Mouse (Mus musculus): ENCODE measurements around the gene Trpv4. TPM values are rescaled to one million over a fixed set of nuclear protein-coding genes. Genes with fewer than 3 reads are reported as not detected.

Trpv4 gene
- polyA plus RNA-seq, 1 experiment from 2014 or later: 1.1 TPM

Other genes with a start within 250 kb of the Trpv4 start
- 27.1 and 27.3 TPM in 2 replicates for gene Mmab, start 214.4 kb downstream of the Trpv4 start, polyA plus RNA-seq (2016; fragmentation: Nextera tagmentation; extraction: Ambion mirVana)
- gene Mvk, start 214.2 kb downstream of the Trpv4 start, polyA plus RNA-seq (2016; fragmentation: Nextera tagmentation; extraction: Ambion mirVana): 58.2 and 58.4 TPM in 2 replicates
- gene Fam222a, start 90.4 kb downstream of the Trpv4 start, polyA plus RNA-seq (2016; fragmentation: Nextera tagmentation; extraction: Ambion mirVana): 7.2 and 8.0 TPM in 2 replicates
- 58.6 and 61.0 TPM in 2 replicates for gene Gltp, start 32.6 kb upstream of the Trpv4 start, polyA plus RNA-seq (2016; fragmentation: Nextera tagmentation; extraction: Ambion mirVana)
- 20.4 and 23.4 TPM in 2 replicates for gene Tchp, start 49.3 kb upstream of the Trpv4 start, polyA plus RNA-seq (2016; fragmentation: Nextera tagmentation; extraction: Ambion mirVana)
- gene Ankrd13a, start 116.3 kb upstream of the Trpv4 start, polyA plus RNA-seq (2016; fragmentation: Nextera tagmentation; extraction: Ambion mirVana): 76.4 and 89.3 TPM in 2 replicates
- gene Git2, start 117.1 kb upstream of the Trpv4 start, polyA plus RNA-seq (2016; fragmentation: Nextera tagmentation; extraction: Ambion mirVana): 53.9 and 57.2 TPM in 2 replicates
- 190 and 192 TPM in 2 replicates for gene 1500011B03Rik, start 165.0 kb upstream of the Trpv4 start, polyA plus RNA-seq (2016; fragmentation: Nextera tagmentation; extraction: Ambion mirVana)
- not detected in 2 replicates for gene 4930519G04Rik, start 195.2 kb upstream of the Trpv4 start, polyA plus RNA-seq (2016; fragmentation: Nextera tagmentation; extraction: Ambion mirVana)
- 0.45 and 0.71 TPM in 2 replicates for gene Gm9936, start 200.3 kb upstream of the Trpv4 start, polyA plus RNA-seq (2016; fragmentation: Nextera tagmentation; extraction: Ambion mirVana)
- 1.3 and 2.5 TPM in 2 replicates for gene Oasl2, start 238.5 kb upstream of the Trpv4 start, polyA plus RNA-seq (2016; fragmentation: Nextera tagmentation; extraction: Ambion mirVana)

Data from neural tube, embryonic 12.5 days (tissue).